Mouse (Mus musculus) CH12.LX (cell line): Measurements from ENCODE around the gene Zscan21.

Source experiments
- CHD1 ChIP-seq: IDR thresholded peaks from 2 replicates; pipeline ENCODE4 v1.6.1; 2012; ENCODE audit warnings: low read depth, low read length, improper control_type of control experiment, inconsistent platforms
- CTCF ChIP-seq, 2 experiments: IDR thresholded peaks in 1 of 2; conservative IDR thresholded peaks in 1 of 2; 2 replicates each; pipeline ENCODE4 v1.5.1; 2011 to 2012; ENCODE audit warnings: low read depth in 2 of 2, low read length in 2 of 2, improper control_type of control experiment in 1 of 2, inconsistent platforms in 1 of 2, mild to moderate bottlenecking in 1 of 2, moderate library complexity in 1 of 2
- EP300 ChIP-seq: IDR thresholded peaks from 2 replicates; pipeline ENCODE4 v1.6.1; 2011; ENCODE audit warnings: low read length, improper control_type of control experiment
- MAFK ChIP-seq: IDR thresholded peaks from 2 replicates; pipeline ENCODE4 v1.6.1; 2011; ENCODE audit warnings: low read length, improper control_type of control experiment; ENCODE audit not compliant: insufficient replicate concordance
- MEF2A ChIP-seq: IDR thresholded peaks from 2 replicates; pipeline ENCODE4 v1.6.1; 2014; ENCODE audit warnings: low read depth, mild to moderate bottlenecking, inconsistent platforms, low read length, improper control_type of control experiment, borderline replicate concordance
- MYC ChIP-seq: IDR thresholded peaks from 2 replicates; pipeline ENCODE4 v1.6.1; 2011; ENCODE audit warnings: low read depth, mild to moderate bottlenecking, improper control_type of control experiment, low read length
- NELFE ChIP-seq: IDR thresholded peaks from 2 replicates; pipeline ENCODE4 v1.6.1; 2011; ENCODE audit warnings: low read depth, low read length, improper control_type of control experiment
- POLR2A ChIP-seq: IDR thresholded peaks from 2 replicates; pipeline ENCODE4 v1.6.1; 2011; ENCODE audit warnings: low read depth, mild to moderate bottlenecking, improper control_type of control experiment, low read length
- POLR2AphosphoS2 ChIP-seq: IDR thresholded peaks from 2 replicates; pipeline ENCODE4 v1.6.1; 2011; ENCODE audit warnings: low read depth, low read length, improper control_type of control experiment
- SIN3A ChIP-seq: IDR thresholded peaks from 2 replicates; pipeline ENCODE4 v1.6.1; 2012; ENCODE audit warnings: low read length, improper control_type of control experiment, inconsistent platforms
- SMC3 ChIP-seq: IDR thresholded peaks from 2 replicates; pipeline ENCODE4 v1.6.1; 2011; ENCODE audit warnings: low read depth, low read length, improper control_type of control experiment
- USF1 ChIP-seq: IDR thresholded peaks from 2 replicates; pipeline ENCODE4 v1.6.1; 2014; ENCODE audit warnings: low read depth, mild to moderate bottlenecking, inconsistent platforms, low read length, improper control_type of control experiment
- ZC3H11A ChIP-seq: IDR thresholded peaks from 2 replicates; pipeline ENCODE4 v1.6.1; 2012; ENCODE audit warnings: low read depth, mild to moderate bottlenecking, inconsistent platforms, low read length, improper control_type of control experiment
- ZNF384 ChIP-seq: IDR thresholded peaks from 2 replicates; pipeline ENCODE4 v1.6.1; 2012; ENCODE audit warnings: low read depth, low read length, improper control_type of control experiment, inconsistent platforms

DNA sequence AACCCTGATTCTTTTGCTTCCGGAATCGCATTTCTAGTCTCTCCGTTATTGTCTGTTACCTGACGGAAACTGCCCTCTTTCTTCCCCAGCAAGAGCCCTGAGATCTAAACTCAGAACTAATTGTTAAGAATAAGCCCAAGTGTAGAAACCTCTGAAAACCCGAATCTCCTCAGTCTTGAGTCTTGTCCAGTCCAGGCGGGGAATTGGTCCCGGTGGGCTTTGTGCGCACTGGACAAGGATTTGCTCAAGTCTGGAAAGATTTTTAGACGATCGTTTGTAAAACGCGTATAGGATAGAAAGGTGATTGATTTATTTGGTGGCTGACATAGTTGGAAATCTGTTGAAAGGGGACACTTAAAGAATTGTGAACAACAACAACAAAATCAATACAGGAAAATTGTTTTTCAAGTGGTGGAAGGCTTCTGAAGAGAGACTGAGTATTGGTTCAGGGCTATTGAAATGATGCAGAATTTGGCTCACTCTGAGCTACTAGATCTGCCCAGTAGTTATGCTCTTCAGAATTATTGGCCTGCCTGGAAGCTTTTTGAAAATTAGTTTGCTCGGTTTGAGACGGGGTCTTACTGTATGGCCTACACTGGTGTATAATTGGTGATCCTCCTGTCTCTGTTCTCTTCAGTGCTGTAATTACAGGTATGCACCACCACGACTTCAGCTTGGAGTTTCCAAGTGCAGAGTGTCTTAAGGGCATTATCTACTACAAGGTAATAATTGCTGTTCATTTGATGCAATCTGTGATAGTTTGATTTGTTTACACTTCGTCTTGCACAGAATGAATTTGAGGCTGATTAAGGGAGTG, 704 bp downstream of the Zscan21 start:
- TF ChIP-seq POLR2AphosphoS2 (no peak), CTCF (conservative IDR thresholded peaks at IDR 0.05 in 1 of 2, IDR thresholded peaks at IDR 0.05 in 1 of 2; ENCODE audit: low read depth in 2 of 2, low read length in 2 of 2) (no peak), USF1 (no peak), SMC3 (no peak), POLR2A (no peak), SIN3A (no peak), ZNF384 (no peak), EP300 (no peak), NELFE (no peak), MYC (no peak), CHD1 (no peak), MAFK (no peak), ZC3H11A (no peak), MEF2A (no peak)
